9 mouse cellular contexts compared by ENCODE assay signal in genomic region chr16:89896392-89896791, GRCm38 (mm10).
DNase-seq lines count a peak whose midpoint lies in the region; ATAC-seq and TF ChIP-seq lines count a peak whose summit lies in the region.
"Had no signal": no experiment of that assay in that cellular context is flagged by ENCODE, and none has a peak within 500 bp of the region (broad histone marks: within the 10 kb centered on the region; RNA-seq: fewer than 3 reads in every experiment).

No protein-coding gene starts in this region.

- TF ChIP-seq EP300 in heart, adult 2 months (IDR thresholded peaks at IDR 0.05; ENCODE audit: insufficient read depth, low read depth, low read length): no peak

- H3K4me3 ChIP-seq in heart, adult 2 months: no peak overlapping the region
- no peak overlapping the region for H3K4me3 ChIP-seq in heart, embryonic 12.5 days
- no peak overlapping the region for H3K4me3 ChIP-seq in bone marrow macrophage, adult 2 months (ENCODE audit: insufficient read depth, low read length)
- H3K4me3 ChIP-seq: forebrain, embryonic 13.5 days had no signal

- H3K4me2 ChIP-seq in heart, embryonic 12.5 days: no peak overlapping the region
- H3K4me2 ChIP-seq: forebrain, embryonic 13.5 days had no signal

- H3K27me3 ChIP-seq in heart, adult 2 months (ENCODE audit: control insufficient read depth, insufficient read depth, low read length): no peaks in the 10 kb centered on the region
- no peaks in the 10 kb centered on the region for H3K27me3 ChIP-seq in heart, embryonic 12.5 days (replicated peaks)
- H3K27me3 ChIP-seq: forebrain, embryonic 13.5 days had no signal

- H3K27ac ChIP-seq in heart, adult 2 months: no peak overlapping the region
- no peak overlapping the region for H3K27ac ChIP-seq in heart, embryonic 12.5 days (ENCODE audit: poor library complexity, severe bottlenecking)
- no peak overlapping the region for H3K27ac ChIP-seq in bone marrow macrophage, adult 2 months (ENCODE audit: insufficient read depth, low read depth, low read length)
- H3K27ac ChIP-seq: forebrain, embryonic 13.5 days had no signal

- TF ChIP-seq CTCF in heart, adult 2 months (IDR thresholded peaks at IDR 0.05): peak; percentile 56
- TF ChIP-seq CTCF in bone marrow macrophage, adult 2 months (IDR thresholded peaks at IDR 0.05; ENCODE audit: low read depth, low read length): peak; percentile 33; the same call in 1 of the 2 replicates

- no peak for DNase-seq in heart, adult 2 months
- peak; percentile 67 to 71 for DNase-seq in B cell, adult 2 months
- peak; percentile 35 for DNase-seq in lung, postnatal 14 days
- no peak for DNase-seq in neural tube, embryonic 10.5 days (ENCODE audit: extremely low spot score, low spot score)
- no peak for DNase-seq in heart, postnatal 25 days (ENCODE audit: low spot score)
- no peak for DNase-seq in ovary, postnatal 36 days (ENCODE audit: low spot score)

- ATAC-seq in heart, embryonic 12.5 days (ENCODE audit: insufficient number of reproducible peaks, low FRiP score): no peak

- 78% methylated on average over 9 of the region's 9 CpGs for WGBS in heart, adult 2 months
- 72% methylated on average over 9 of the region's 9 CpGs for WGBS in heart, embryonic 12.5 days

- no peaks in the 10 kb centered on the region; the same call in 1 of the 2 replicates for H3K9me3 ChIP-seq in heart, embryonic 12.5 days (replicated peaks)

- no peak overlapping the region for H3K9ac ChIP-seq in heart, adult 2 months (ENCODE audit: low read depth, low read length)
- H3K9ac ChIP-seq in heart, embryonic 12.5 days: no peak overlapping the region
- H3K9ac ChIP-seq: forebrain, embryonic 13.5 days had no signal

- no peaks in the 10 kb centered on the region for H3K79me2 ChIP-seq in heart, adult 2 months (replicated peaks; ENCODE audit: control insufficient read depth, insufficient read depth, low read length)

- H3K36me3 ChIP-seq in heart, adult 2 months (ENCODE audit: control insufficient read depth, insufficient read depth, low read length): no peaks in the 10 kb centered on the region
- H3K36me3 ChIP-seq in heart, embryonic 12.5 days: peaks cover 3% of the 10 kb centered on the region; the same call in 1 of the 2 replicates

- intact Hi-C loops in heart, adult 2 months (cut with DNase I): no loop called here
- intact Hi-C loops in heart, postnatal 25 days (cut with DNase I): no loop called here

- H3K4me1 ChIP-seq in heart, adult 2 months (ENCODE audit: control insufficient read depth, insufficient read depth, low read length): 0 out of 2 replicates have a peak, but pooled peaks cover 1% of the 10 kb centered on the region
- peaks cover 2% of the 10 kb centered on the region; the same call in 1 of the 2 replicates for H3K4me1 ChIP-seq in heart, embryonic 12.5 days (replicated peaks)
- no peaks in the 10 kb centered on the region for H3K4me1 ChIP-seq in bone marrow macrophage, adult 2 months (ENCODE audit: control insufficient read depth, insufficient read depth, low read length)

- TF ChIP-seq POLR2A in heart, adult 2 months (IDR thresholded peaks at IDR 0.05; ENCODE audit: insufficient read depth, low read depth, low read length): no peak
- no peak for TF ChIP-seq POLR2A in bone marrow macrophage, adult 2 months (IDR thresholded peaks at IDR 0.05; ENCODE audit: borderline replicate concordance, low read depth, low read length)

Comparison
In these comparisons a context has a peak if more than half of its experiments do, and no peak if none do; other contexts are left out.
1. DNase-seq: peak in B cell, adult 2 months (2 of 2) and lung, postnatal 14 days (single experiment); none in heart, adult 2 months (0 of 2), neural tube, embryonic 10.5 days (single experiment), heart, postnatal 25 days (single experiment) and ovary, postnatal 36 days (single experiment).